Mouse (Mus musculus) midbrain, postnatal 0 days (tissue): ENCODE measurements around the gene Smim4. TPM values are rescaled to one million over a fixed set of nuclear protein-coding genes. Genes with fewer than 3 reads are reported as not detected.

ENCODE experiments used
- ATAC-seq: fragments of 200-750 bp; cut with Nextera tagmentation; 2 replicates; pipeline ENCODE4 v1.8.0; 2017; ENCODE audit warnings: moderate number of reproducible peaks, mild to moderate bottlenecking, moderate TSS enrichment, moderate library complexity; ENCODE audit not compliant: low FRiP score
- DNase-seq: peaks from one replicate; pipeline ENCODE4 v3.0.0-alpha.2; 2015; ENCODE audit warnings: low spot score
- H3K27ac ChIP-seq: fragments of 300-500 bp; sonication (generic); 2 replicates; pipeline ENCODE4 v1.5.1; 2014; ENCODE audit warnings: low read depth, mild to moderate bottlenecking, low read length, mixed read lengths
- H3K27me3 ChIP-seq: fragments of 300-500 bp; sonication (generic); 2 replicates; pipeline ENCODE4 v1.6.1; 2014; ENCODE audit warnings: low read length, control low read depth, mixed read lengths; ENCODE audit not compliant: insufficient read depth
- H3K36me3 ChIP-seq: fragments of 300-500 bp; sonication (generic); 2 replicates; pipeline ENCODE4 v1.6.1; 2014; ENCODE audit warnings: low read length, control low read depth, mixed read lengths; ENCODE audit not compliant: insufficient read depth
- H3K4me1 ChIP-seq: fragments of 300-500 bp; sonication (generic); 2 replicates; pipeline ENCODE4 v1.6.1; 2014; ENCODE audit warnings: mild to moderate bottlenecking, control low read depth, antibody characterized with exemption, low read length, mixed read lengths; ENCODE audit not compliant: insufficient read depth
- H3K4me2 ChIP-seq: fragments of 300-500 bp; sonication (generic); 2 replicates; pipeline ENCODE4 v1.6.1; 2014; ENCODE audit warnings: low read depth, mild to moderate bottlenecking, low read length, mixed read lengths; ENCODE audit not compliant: poor library complexity, severe bottlenecking
- H3K4me3 ChIP-seq: fragments of 300-500 bp; sonication (generic); 2 replicates; pipeline ENCODE4 v1.5.1; 2014; ENCODE audit warnings: low read depth, mild to moderate bottlenecking, low read length, moderate library complexity
- H3K9ac ChIP-seq: fragments of 300-500 bp; sonication (generic); replicated peaks from 2 replicates; pipeline ENCODE4 v1.6.1; 2014; ENCODE audit warnings: mild to moderate bottlenecking, low read length, moderate library complexity, mixed read lengths; ENCODE audit not compliant: poor library complexity, severe bottlenecking
- H3K9me3 ChIP-seq: fragments of 300-500 bp; sonication (generic); 2 replicates; pipeline ENCODE4 v1.6.1; 2016; ENCODE audit warnings: low read length, control low read depth
- CTCF ChIP-seq: IDR thresholded peaks from 2 replicates; pipeline ENCODE4 v1.5.1; 2016; ENCODE audit warnings: antibody characterized with exemption, mild to moderate bottlenecking
- WGBS: fragments of 180-500 bp; shearing (Covaris S2); extraction: QIAGEN DNeasy Blood & Tissue Kit; methylation state at CpG from one replicate; pipeline ENCODE4 v1.1.7; 2014; 5-methylcytosine and 5-hydroxymethylcytosine counted together
- polyA plus RNA-seq: library from polyadenylated mRNA; unstranded; fragments of >200 nt; fragmentation: Nextera tagmentation; extraction: Ambion mirVana; gene quantifications from 2 replicates; pipeline ENCODE4 v1.2.1, GENCODE M21; 2015
- total RNA-seq: library from RNA; depleted of rRNA; stranded (reverse); fragments of >200 nt; gene quantifications from 2 replicates; pipeline ENCODE4 v1.2.3, GENCODE M21; 2014

Gene Smim4
- total and polyA plus RNA-seq, 2 experiments from 2014 or later: 4.3 to 41.6 TPM

- 65% methylated on average over 6 of the region's 11 CpGs for WGBS
- no peak for ATAC-seq
Observed at GRCm38 (mm10) chr14:31137791-31138190, 9.0 kb upstream of the Smim4 start.

GRCm38 (mm10) chr14:31137281-31137595 lies 8.5 kb upstream of the Smim4 start:
- no peak overlapping the region for H3K4me2 ChIP-seq
- H3K27ac ChIP-seq: no peak overlapping the region
- no peaks in the 10 kb centered on the region for H3K27me3 ChIP-seq
- H3K9me3 ChIP-seq: no peaks in the 10 kb centered on the region
- WGBS: 87% methylated on average over 10 of the region's 10 CpGs
- peaks cover 14% of the 10 kb centered on the region for H3K36me3 ChIP-seq
- ATAC-seq (no peak), DNase-seq (no peak)
- no peaks in the 10 kb centered on the region for H3K4me1 ChIP-seq
- no peak overlapping the region for H3K4me3 ChIP-seq
- TF ChIP-seq CTCF: no peak
- 0 out of 2 replicates have a peak overlapping the region, but pooled peaks have one; percentile 19 for H3K9ac ChIP-seq

More at GRCm38 (mm10) chr14:31137791-31138190, 9.0 kb upstream of the Smim4 start:
- Histone ChIP-seq H3K27ac (no peak overlapping the region), H3K9me3 (no peaks in the 10 kb centered on the region), H3K4me3 (no peak overlapping the region), H3K27me3 (no peaks in the 10 kb centered on the region), H3K4me1 (no peaks in the 10 kb centered on the region), H3K4me2 (no peak overlapping the region), H3K9ac (no peak overlapping the region), H3K36me3 (peaks cover 14% of the 10 kb centered on the region)
- DNase-seq: no peak
- no peak for TF ChIP-seq CTCF

GRCm38 (mm10) chr14:31136411-31137280 lies 7.9 kb upstream of the Smim4 start:
- Histone ChIP-seq H3K9ac (0 out of 2 replicates have a peak overlapping the region, but pooled peaks have one; percentile 19), H3K36me3 (peaks cover 14% of the 10 kb centered on the region), H3K4me1 (no peaks in the 10 kb centered on the region), H3K9me3 (no peaks in the 10 kb centered on the region), H3K27ac (no peak overlapping the region), H3K27me3 (no peaks in the 10 kb centered on the region), H3K4me2 (no peak overlapping the region), H3K4me3 (no peak overlapping the region)
- TF ChIP-seq CTCF: no peak
- WGBS: 93% methylated on average over 26 of the region's 26 CpGs
- ATAC-seq (no peak), DNase-seq (no peak)

DNA sequence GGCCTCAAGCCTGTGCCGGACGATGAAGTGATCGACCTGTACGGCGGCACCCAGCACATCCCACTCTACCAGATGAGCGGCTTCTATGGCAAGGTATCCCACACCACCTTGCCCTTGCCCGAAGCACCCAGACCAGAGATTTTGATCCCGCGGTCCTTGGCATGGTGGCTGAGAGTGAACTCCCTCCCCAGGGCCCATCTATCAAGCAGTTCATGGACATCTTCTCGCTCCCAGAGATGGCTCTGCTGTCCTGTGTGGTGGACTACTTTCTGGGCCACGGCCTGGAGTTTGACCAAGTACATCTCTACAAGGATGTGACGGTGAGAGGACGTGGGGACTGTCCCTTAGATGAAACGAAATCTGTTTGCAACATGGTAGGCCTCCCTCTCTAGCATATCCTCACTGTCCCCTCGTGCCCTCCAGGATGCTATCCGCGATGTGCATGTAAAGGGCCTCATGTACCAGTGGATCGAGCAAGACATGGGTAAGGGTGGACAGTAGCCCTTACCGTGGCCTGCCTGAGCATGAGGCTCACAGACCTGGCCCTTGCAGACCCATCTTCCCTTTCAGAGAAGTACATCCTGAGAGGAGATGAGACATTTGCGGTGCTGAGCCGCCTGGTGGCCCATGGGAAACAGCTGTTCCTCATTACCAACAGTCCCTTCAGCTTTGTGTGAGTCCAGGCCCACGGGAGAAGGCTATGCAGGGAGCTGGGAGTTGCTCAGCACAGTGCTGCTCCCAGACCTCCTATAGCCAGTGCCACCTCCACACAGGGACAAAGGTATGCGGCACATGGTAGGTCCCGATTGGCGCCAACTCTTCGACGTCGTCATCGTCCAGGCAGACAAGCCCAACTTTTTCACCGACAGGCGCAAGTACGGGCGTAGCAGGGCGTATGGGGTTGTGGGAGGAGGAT lies 7.0 kb upstream of the Smim4 start:
- TF ChIP-seq CTCF: no peak
- no peak for DNase-seq
- 96% methylated on average over 34 of the region's 34 CpGs for WGBS
- Histone ChIP-seq H3K4me3 (no peak overlapping the region), H3K27ac (no peak overlapping the region), H3K27me3 (no peaks in the 10 kb centered on the region), H3K9me3 (no peaks in the 10 kb centered on the region), H3K36me3 (peaks cover 14% of the 10 kb centered on the region), H3K4me1 (no peaks in the 10 kb centered on the region), H3K4me2 (no peak overlapping the region), H3K9ac (no peak overlapping the region)
- no peak for ATAC-seq

- DNase-seq: peak; percentile 81
- Histone ChIP-seq H3K9ac (no peak overlapping the region), H3K4me1 (0 out of 2 replicates have a peak, but pooled peaks cover 5% of the 10 kb centered on the region), H3K4me3 (no peak overlapping the region), H3K9me3 (no peaks in the 10 kb centered on the region), H3K4me2 (no peak overlapping the region), H3K27ac (no peak overlapping the region), H3K27me3 (no peaks in the 10 kb centered on the region), H3K36me3 (peaks cover 14% of the 10 kb centered on the region)
- TF ChIP-seq CTCF: no peak
- ATAC-seq: no peak
- WGBS: 75% methylated on average over 25 of the region's 25 CpGs
Observed at GRCm38 (mm10) chr14:31134015-31135000, 5.6 kb upstream of the Smim4 start.
